Mouse (Mus musculus): ENCODE measurements at regions not wholly inside any gene's neighbourhood (a gene's known extent, or its start where the extent isn't known, plus 50 kb on each side); places are given as distances from the start of the nearest gene placed in this dataset.
A peak's percentile ranks its signal among the peaks of the same experiment; 100 is the strongest.
"Not testable (repeated sequence)": the region's sequence is repeated elsewhere in the genome, so short reads cannot be mapped to it uniquely, and the experiment has no call there.

DNA sequence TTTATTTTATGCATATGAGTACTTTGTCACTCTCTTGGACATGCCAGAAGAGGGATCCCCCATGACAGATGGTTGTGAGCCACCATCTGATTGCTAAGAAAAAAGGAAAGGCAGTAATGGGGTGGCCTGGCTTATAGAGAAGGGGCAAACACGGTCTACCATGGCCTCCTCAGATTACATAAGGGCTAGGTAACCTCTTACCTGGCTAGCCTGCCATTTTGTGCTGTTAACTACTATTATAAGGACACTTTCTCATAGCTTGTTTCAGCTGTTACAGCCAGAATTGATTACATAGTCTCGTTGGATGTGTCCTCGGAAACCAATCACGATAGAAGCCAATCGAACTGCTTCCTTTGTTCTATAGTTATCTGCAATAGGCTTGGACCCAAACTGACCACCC, 60.9 kb upstream of the Gm14496 start:
- Histone ChIP-seq H3K9me3 (ENCODE audit: control insufficient read depth, low read length) (no peaks in the 10 kb centered on the region), H3K4me1 (ENCODE audit: control insufficient read depth, insufficient read depth, low read length) (no peaks in the 10 kb centered on the region), H3K27ac (replicated peaks; ENCODE audit: low read depth, low read length) (no peak overlapping the region), H3K27me3 (replicated peaks; ENCODE audit: control insufficient read depth, insufficient read depth, low read length) (no peaks in the 10 kb centered on the region), H3K4me2 (ENCODE audit: low read depth, low read length) (no peak overlapping the region), H3K36me3 (ENCODE audit: control insufficient read depth, insufficient read depth, low read length) (no peaks in the 10 kb centered on the region), H3K9ac (ENCODE audit: low read depth, low read length) (no peak overlapping the region), H3K4me3 (ENCODE audit: low read depth, low read length) (no peak overlapping the region)
- DNase-seq (ENCODE audit: low spot score) (no peak), ATAC-seq (ENCODE audit: low read depth) (no peak)
- 79% methylated on average over 5 of the region's 5 CpGs for WGBS

DNA sequence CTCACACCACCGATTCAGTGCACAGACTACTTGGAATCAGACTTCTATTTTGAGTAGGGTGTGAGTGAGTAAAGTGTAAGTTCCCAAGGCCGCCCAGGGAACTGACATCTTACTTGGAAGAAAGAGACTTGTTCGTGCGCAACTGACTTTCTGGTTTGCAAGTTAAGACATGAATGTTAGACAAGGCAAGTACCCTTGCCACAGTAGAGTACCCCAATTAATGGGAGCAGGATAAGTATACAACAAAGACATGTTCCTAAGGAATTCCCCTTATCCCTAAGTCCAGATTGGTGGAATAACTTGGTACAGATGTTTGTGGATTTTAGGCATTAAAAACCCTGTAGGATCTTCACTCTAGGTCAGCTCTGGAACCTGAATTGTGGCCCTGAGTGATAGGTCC, 60.4 kb upstream of the Gm14496 start:
- not testable (repeated sequence) for H3K9ac ChIP-seq (ENCODE audit: low read depth, low read length); H3K27ac ChIP-seq (replicated peaks; ENCODE audit: low read depth, low read length); H3K4me2 ChIP-seq (ENCODE audit: low read depth, low read length); H3K27me3 ChIP-seq (replicated peaks; ENCODE audit: control insufficient read depth, insufficient read depth, low read length); H3K36me3 ChIP-seq (ENCODE audit: control insufficient read depth, insufficient read depth, low read length); H3K4me1 ChIP-seq (ENCODE audit: control insufficient read depth, insufficient read depth, low read length); ATAC-seq (ENCODE audit: low read depth); H3K4me3 ChIP-seq (ENCODE audit: low read depth, low read length); DNase-seq (ENCODE audit: low spot score); H3K9me3 ChIP-seq (ENCODE audit: control insufficient read depth, low read length)
- 89% methylated on average over 4 of the region's 4 CpGs for WGBS

DNA sequence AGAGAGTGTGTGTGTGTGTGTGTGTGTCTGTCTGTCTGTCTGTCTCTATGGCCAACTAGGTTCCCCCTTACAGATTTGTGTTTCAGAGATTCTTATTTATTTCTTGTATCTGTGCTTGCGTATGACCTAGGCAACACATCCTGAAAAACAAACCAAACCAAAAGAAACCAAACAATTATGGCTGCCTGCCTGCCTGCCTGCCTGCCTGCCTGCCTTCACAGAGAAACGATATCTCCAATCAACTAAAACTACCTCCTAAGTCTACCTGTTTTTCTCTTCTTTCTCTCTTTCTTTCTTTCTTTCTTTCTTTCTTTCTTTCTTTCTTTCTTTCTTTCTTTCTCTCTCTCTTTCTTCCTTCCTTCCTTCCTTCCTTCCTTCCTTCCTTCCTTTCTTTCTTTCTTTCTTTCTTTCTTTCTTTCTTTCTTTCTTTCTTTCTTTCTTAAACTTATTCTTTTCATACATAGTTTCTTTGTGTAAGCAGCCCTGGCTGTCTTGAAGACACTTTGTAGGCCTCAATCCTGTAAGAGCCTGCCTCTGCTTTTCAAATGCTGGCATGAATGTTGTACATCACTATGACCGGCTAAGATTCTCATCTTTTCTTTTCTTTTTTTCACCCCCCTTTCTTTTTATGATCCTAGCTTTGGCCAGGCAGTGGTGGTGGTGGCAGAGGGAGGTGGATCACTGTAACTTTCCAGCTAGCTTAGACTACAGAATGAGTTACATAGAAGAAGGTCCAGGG, 59.7 kb upstream of the Gm14496 start:
- 71% methylated on average over 3 of the region's 3 CpGs for WGBS
- not testable (repeated sequence) for H3K36me3 ChIP-seq (ENCODE audit: control insufficient read depth, insufficient read depth, low read length); H3K27ac ChIP-seq (replicated peaks; ENCODE audit: low read depth, low read length); H3K4me2 ChIP-seq (ENCODE audit: low read depth, low read length); H3K4me1 ChIP-seq (ENCODE audit: control insufficient read depth, insufficient read depth, low read length); H3K9ac ChIP-seq (ENCODE audit: low read depth, low read length); H3K27me3 ChIP-seq (replicated peaks; ENCODE audit: control insufficient read depth, insufficient read depth, low read length); H3K4me3 ChIP-seq (ENCODE audit: low read depth, low read length); H3K9me3 ChIP-seq (ENCODE audit: control insufficient read depth, low read length)
- DNase-seq (ENCODE audit: low spot score) (peak; percentile 76), ATAC-seq (ENCODE audit: low read depth) (peak; percentile 68; the same call in 1 of the 2 replicates)

DNA sequence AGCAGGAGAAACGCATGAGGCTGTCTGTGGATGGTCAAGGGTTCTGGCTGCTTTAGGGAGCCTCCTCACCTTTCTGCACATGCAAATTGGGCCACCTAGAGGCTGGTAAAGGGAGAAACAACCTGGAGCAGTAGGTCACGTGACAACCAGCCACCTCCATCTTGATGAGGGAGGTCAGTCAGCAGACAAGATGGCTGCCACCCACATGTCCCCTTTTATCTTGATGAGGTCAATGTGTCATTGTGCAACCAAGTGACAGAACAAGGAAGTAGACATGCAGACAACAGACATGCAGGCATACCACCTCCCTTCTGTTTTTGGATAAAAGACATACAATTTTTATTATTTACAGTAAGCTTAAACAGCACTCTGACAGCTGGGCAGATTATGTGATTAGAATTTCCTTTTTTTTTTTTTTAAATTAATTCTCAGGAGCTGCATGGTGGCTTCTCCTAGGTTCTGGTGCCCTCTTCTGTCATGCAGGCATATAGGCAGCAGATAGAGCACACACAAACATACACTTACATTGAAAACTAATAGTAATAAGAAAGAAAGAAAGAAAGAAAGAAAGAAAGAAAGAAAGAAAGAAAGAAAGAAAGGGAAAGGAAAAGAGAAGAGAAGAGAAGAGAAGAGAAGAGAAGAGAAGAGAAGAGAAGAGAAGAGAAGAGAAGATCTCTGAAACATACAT, 58.9 kb upstream of the Gm14496 start:
- Histone ChIP-seq H3K27ac (replicated peaks; ENCODE audit: low read depth, low read length) (no peak overlapping the region), H3K9ac (ENCODE audit: low read depth, low read length) (no peak overlapping the region), H3K36me3 (ENCODE audit: control insufficient read depth, insufficient read depth, low read length) (no peaks in the 10 kb centered on the region), H3K4me3 (ENCODE audit: low read depth, low read length) (no peak overlapping the region), H3K27me3 (replicated peaks; ENCODE audit: control insufficient read depth, insufficient read depth, low read length) (no peaks in the 10 kb centered on the region), H3K4me1 (ENCODE audit: control insufficient read depth, insufficient read depth, low read length) (no peaks in the 10 kb centered on the region), H3K9me3 (ENCODE audit: control insufficient read depth, low read length) (no peaks in the 10 kb centered on the region), H3K4me2 (ENCODE audit: low read depth, low read length) (no peak overlapping the region)
- no peak for DNase-seq (ENCODE audit: low spot score)
- ATAC-seq (ENCODE audit: low read depth): no peak
- WGBS: 90% methylated on average over 2 of the region's 2 CpGs

All from embryonic facial prominence, embryonic 14.5 days (tissue).